Mouse (Mus musculus) cerebellum, adult 8-10 months (tissue): ENCODE results near the gene Igf2bp1.

Source experiments
- DNase-seq: peaks from one replicate; pipeline ENCODE4 v3.0.0; 2022

The Igf2bp1 gene

DNA sequence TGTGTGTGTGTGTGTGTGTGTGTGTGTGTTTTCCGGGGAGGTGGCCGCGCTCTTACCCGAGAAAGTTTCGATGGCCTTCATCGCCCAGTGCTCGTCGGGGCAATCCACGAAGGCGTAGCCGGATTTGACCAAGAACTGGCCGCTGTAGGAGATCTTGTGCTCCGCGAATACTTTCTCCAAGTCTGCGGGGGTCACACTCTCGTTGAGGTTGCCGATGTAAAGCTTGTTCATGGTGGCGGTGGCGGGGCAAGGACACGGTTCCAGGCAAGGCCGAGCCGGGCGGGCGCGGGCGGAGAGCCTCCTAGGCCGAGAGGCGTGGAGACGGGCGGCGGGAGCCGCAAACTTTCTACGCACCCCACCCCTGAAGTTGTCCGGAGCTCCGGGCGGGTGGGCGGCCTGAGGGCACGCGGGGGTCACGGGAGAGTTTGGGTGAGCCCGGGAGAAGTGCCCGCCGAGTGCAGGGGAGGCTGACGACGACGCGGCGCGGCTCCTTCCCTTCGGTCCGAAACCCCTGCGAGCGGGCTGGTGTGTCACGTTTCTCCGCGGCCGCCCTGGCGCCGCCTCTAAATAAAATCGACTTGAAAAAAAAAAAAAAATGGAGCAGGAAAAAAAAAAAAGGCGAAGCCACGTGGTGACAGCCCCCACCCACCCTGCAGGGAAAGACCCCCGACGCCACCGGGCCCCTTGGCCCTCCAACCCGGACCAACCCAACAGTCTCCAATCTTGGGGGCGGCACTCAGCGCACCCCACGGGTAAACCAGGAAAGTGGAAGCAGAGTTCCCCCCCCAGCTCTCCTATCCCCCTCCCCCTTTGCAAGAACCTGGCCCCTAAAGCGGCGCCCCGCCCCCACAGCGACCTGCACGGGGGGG lies at the start of gene Igf2bp1:
Igf2bp1 (minus strand) TSS at position 538 of the 869 bp plus-strand sequence.
- no peak for DNase-seq

DNA sequence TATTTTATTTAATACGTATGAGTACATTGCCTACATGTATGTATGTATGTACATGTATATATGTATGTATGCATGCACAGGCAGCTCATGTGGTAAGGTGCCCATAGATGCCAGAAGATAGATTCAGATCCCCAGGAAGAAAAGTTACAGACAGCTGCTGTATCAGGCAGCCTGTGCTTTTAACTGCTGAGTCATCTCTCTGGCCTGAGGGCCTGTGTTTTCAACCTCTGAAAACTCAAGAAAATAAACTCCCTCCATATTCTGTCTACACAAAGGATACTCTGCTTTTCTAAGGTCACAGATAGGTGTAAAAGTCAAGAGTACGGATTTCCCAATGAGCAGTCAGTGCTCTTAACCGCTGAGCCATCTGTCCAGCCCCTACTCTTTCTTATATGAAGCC lies 45.1 kb upstream of the Igf2bp1 start:
- no peak for DNase-seq

DNA sequence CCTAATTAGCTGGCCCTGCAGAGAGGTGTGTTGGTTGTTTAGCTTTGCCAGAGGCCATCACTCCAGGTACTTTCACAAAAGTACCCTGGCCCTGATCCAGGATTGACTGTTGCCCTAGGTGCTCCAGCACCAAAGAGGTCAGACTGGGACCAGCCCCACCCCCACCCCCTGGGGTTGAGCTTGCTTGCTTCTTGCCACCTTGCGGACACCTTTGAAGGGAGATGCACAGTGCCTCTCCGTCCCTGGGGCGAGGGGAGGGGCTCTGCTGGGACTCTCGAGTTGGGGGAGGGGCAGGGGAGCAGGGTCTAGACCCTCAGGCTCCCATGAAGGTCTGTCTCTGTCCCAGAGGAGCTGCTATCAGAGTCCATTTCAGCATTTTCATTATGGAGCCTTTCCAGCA lies 44.2 kb upstream of the Igf2bp1 start:
- DNase-seq = no peak

DNA sequence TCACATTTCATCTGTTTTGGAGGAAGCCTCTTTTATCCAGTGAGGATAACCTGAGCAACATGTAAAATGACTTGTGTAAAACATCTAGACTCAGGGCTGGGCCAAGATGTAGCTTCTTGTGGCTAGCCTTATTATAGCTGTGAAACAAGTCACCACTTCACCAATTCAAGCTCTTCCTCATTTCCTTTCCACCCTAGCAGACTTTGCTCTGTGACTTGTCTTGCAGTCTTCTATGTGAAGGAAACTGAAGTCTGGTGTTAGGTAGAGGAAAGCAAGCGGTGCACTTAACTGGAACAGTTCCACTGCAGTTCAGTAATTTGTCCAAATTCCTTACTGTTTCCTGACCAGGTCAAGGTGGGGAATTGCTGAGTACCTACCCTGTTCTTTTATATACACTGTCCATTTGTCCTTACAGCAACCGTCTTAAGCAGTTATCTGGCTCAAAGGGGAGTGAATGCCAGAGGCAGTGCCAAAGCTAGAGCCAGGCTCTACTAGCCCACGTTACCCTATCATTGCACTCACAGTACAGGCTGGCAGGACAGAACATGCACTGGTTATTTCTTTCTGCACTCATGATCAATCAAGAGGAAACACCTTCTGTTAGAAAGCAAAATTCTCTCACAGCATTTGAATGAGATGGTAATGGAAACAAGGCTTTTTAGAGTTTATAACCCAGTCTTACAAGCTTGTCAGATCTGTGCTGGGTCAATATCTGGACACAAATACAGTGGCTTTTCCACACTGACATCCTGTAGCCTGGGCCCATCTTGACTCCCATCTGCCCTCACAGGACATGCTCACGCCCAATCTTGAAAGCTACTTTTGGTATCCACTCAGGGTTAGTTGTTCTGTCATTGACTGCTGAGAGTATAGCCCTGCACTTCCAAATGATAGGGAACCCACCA lies 42.0 kb upstream of the Igf2bp1 start:
- DNase-seq = no peak

DNA sequence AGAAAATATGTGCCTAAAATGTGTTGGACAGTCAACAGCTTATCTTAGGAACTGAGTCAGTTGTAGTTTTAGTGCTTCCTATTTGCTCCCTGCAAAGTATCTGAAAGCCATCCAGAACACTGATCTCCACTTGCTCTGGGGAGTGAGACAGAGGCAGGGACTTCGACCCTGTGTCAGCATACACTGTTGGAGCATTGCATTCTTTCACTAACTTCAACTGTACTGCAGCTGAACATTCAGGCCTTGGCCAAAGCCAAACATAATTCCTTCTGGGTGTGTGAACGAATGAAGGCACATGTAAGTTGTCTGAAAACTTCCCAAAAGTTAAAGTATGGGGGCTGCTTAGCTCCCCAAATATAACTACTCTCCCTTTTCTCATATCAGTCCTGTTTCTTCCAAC lies 41.1 kb upstream of the Igf2bp1 start:
- no peak for DNase-seq

DNA sequence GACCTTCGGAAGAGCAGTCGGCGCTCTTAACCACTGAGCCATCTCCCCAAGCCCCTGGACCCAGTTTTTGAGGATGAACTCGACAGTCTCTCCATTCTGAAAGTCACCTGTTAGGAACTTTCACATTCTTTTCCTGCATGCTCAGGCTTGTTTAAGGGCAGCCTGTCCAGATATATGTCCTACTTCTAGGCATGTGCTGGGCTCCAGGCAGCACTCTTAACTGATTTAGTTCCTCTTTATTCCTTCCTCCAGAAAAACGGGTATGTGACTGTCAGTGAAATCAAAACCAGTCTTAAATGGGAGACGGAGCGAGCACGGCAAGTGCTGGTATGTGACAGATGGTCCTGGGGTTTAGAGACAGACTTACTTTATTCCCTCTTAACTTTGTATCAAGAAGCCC lies 40.3 kb upstream of the Igf2bp1 start:
- no peak for DNase-seq

DNA sequence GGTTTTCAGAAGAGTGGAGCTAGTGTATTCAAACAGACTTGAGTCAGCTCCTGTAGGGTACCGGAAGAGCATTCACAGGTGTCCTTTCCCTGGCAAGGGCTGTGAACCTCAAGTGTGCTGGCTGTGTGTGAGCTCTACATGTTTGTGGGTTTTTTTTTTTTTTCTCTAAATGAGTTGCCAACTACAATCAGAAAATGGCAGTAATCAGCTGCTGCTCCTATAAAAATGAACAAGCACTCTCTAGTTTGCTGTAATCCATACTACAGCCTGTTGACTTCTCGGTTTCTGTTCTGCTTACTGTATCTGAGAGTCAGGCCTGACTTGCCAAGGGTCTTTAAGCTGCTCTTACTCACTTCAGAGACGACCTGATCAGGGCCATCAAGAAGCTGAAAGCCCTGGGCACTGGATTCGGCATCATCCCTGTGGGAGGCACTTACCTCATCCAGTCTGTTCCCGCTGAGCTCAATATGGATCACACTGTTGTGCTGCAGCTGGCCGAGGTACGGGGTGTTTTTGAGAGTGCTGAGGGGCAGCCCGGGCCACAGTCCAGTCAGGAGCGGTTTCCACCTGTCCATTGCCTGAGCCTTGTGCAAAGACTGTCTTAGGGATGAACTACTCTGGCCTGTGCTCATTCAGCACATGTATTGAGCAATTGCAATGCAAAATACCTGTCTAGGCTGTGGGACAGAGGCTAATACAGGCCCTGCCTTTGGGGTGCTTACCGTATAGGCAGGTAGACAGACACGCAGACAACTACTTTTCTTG lies 39.2 kb upstream of the Igf2bp1 start:
- DNase-seq = no peak

DNA sequence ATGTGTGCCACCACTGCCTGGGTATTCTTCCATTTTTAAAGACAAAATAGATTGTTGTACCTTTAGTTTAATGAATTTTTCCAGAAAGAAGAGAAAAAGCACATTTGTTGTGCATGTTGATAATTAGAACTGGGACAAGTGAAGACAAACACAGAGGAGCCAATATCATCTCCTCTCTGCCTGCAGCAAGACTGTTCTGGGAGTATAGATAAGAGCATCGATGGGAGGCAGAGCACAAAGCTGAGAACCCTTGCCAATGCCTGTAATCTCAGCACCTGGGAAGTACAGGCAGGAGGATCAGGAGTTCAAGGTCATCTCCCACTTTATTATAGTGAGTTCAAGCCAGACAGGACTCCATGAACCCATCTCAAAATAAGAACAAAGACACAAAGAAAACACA lies 32.8 kb upstream of the Igf2bp1 start:
- DNase-seq = no peak

DNA sequence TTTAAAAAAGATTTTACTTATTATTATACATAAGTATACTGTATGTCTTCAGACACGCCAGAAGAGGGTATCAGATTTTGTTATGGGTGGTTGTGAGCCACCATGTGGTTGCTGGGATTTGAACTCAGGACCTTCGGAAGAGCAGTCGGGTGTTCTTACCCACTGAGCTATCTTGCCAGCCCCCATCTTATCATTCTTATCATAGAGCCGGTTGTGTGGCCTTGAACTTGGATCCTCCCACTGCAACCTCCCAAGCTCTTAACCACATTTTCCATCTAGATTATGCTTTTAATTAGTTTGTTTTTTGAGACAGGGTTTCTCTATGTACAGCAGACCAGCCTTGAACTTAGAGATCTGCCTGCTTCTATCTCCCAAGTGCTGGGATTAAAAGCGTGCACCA lies 31.8 kb upstream of the Igf2bp1 start:
- DNase-seq = no peak

DNA sequence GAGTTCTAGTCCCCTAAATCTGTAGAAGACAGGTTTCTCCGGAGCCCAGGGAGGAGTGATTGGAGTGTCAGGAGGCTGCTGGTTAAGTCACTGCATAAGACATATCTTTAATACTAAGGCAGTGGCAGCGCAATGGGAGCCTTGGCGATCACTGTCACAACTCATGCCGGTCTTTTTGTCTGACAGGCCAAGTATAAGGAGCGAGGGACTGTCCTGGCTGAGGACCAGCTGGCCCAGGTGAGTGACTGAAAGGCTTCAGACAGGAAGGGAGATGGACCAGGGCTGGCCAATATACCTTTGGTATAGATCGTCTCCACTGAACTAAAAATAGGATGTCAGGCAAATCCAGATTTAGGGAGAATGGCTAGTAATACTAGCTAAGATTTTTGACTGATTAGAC lies 29.4 kb upstream of the Igf2bp1 start:
- DNase-seq = no peak

DNA sequence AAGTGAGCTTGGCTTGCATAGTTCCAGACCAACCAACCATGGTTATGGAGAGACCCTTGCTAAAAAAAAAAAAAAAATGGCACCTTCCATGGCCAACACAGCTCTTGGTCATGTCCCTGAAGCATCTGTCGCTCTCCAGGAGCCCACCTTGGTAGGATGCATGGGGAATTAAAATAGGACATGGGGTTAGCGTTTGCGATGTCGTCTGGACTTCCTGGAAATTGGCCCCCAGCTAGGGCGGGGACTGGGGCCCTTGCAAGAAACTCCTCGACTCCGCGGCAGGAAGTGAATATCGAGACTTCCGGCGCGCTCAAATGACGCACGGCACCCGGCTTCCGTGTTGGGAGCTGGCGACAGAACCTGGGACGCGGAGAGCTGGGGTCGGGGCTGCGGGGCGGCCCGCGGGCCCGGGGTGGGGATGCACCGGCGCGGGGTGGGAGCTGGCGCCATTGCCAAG lies 28.9 kb upstream of the Igf2bp1 start, which contains the start of gene Snf8:
Snf8 (plus strand) TSS at position 290 of the 457 bp plus-strand sequence.
- peak; percentile 92 for DNase-seq

DNA sequence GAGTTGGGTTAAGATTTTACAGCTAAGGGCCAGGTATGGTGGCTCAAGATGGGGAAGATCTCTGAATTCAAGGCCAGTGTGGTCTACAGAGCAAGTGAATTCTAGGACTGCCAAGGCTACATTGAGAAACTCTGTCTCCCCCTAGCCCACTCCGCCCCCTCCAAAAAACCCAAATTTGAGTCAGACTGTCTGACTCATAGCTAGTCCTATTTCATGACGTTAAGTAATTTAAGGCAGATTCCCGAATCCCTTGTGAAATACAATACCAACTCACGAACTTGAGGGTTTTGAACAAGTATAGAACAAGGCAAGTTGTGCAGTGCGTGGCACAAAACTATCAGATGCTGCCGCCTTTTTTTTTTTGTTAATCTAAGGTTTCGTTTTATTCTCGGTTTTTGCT lies 28.4 kb upstream of the Igf2bp1 start:
- no peak for DNase-seq

DNA sequence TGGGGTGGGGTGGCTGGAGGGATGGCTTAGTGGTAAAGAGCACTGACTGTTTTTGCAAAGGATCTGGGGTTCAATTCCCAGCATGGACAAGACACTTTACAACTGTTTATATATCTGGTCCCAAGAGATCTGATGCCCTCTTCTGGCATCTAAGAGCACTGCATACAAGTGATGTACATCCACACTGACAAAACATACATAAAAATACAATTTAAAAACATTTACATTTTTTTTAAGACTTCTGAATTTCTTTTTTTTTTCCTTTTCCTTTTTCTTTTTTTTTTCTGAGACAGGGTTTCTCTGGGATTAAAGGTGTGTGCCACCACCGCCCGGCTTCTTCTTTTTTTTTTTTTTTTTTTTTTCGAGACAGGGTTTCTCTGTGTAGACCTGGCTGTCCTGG lies 27.5 kb upstream of the Igf2bp1 start:
- no peak for DNase-seq

DNA sequence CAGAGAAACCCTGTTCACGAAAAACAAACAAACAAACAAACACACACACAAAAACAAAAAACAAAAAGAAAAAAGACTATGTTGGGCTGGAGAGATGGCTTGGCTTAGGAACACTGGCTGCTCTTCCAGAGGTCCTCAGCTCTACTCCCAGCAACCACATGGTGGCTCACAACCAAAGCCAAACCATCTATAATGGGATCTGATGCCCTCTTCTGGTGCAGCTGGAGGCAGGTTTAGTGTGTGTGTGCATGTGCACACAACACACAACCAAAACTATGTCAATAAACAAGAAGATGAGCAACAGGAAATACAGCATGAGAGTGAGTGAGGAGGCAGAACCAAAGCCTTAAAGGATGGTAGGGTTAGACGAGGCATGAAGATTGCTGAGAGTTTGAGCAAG lies 26.0 kb upstream of the Igf2bp1 start:
- no peak for DNase-seq

DNA sequence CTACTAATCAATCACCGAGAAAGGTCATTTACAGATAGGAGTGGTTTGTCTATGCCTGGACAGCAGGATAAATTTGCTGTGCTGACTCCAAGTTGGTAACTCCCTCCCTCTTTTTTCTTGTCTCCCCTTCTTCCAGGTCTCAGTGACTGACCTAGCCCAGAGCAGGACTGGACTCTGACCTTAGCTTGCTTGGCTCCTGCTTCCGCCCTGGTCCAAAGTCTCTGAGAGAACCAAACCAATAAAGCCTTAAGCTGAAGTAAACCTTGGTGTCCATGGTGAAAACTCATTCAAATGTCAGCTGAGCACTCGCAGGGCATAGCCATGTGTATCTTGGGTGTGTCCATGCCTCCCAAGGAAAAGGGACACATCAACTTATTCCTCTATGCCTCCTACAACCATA lies 24.8 kb upstream of the Igf2bp1 start:
- no peak for DNase-seq

DNA sequence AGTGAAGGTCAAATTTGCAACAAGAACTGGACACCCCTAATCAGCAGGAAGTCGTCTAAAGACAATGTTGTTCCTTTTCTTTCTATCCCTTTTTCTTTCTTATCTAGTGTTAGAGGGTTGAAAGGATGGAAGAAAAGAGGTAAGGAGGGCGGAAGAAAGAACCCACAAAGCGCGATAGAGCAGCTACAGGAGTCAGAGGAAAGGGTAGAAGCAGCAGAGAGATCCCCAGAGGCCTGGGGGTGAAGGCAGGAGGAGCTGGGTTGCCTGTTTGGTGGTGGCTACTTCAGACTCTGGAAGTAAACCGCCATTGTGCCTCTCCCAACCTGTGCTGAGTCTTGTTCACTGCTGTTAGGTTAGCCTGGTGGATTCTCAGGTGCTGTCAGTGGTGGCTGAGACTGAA lies 22.4 kb upstream of the Igf2bp1 start:
- DNase-seq = no peak

DNA sequence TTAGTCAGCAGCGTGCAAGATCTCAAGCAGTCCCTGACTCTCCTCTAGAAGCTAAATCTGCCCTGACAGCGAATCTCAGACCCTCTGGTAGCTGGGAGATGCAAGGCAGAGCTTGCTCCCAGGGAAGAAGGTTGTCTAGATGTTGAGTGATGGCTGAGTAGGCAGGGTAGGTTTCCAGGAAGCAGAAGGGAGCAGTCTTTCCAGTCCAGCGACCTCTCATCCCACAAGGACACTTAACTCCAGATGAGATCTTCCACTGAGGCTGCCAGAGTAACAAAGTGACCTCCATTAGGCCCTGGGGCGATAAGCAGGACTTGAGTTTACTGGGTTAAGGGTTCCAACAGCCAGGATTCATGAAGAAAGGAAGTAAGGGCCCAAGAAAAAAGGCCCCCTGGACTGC lies 14.9 kb upstream of the Igf2bp1 start:
- no peak for DNase-seq

DNA sequence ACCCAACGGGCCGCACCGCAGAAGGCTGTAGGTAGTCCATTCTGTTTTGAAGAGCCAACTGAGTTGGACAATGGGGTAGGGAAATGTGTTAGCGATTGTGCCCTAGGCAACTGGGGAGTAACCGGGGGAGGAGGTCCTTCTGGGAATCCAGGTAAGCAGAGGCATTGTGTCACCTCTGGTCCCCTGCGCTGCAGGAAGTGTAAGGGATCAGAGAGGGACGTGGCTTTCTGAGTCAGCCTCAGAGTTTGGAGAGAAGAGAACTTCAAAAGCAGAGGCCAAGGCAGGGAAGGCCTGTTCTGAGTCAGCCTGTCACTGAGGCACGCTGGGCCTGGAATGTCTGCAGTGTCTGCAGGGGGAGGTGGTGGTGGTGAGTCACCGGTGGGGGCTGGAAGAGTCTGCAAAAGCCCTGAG lies 12.2 kb upstream of the Igf2bp1 start:
- DNase-seq = no peak

DNA sequence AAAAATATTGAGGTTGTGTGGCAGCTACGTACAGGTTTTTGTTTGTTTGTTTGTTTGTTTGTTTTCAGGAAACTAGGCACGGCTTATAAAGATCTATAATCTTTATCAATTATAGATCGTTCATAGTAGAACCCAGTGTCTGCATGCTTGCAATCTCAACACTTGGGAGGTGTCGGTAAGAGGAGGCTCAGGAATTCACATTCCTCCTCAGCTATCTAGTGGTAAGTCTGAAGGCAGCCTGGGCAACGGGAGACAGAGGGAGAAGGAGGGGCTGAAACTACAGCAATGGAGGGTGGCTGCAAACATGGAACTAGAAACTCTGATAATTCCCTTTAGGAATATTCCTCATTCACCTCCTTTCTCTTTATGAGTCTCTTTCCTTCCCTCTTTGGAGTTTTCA lies 9.7 kb upstream of the Igf2bp1 start:
- DNase-seq = no peak

DNA sequence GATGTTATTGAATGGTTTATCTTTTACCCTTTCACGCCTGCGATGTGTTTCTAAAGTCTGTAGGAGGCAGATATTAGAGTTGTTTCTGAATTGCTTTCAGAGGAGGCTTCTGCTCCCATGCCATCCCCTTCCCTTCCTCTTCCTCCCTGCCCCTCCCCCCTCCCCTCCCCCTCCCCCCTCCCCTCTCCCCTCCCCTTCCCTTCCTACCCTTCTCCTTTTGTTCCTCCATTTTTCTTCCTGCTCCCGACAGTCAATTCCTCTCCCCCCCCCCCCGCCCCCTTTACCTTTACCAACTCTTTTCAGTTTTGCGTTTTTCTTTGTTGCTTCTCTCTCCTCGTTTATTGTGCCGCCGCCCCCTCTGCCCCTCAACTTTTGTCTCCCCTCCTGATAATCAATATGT lies 6.2 kb upstream of the Igf2bp1 start:
- no peak for DNase-seq

DNA sequence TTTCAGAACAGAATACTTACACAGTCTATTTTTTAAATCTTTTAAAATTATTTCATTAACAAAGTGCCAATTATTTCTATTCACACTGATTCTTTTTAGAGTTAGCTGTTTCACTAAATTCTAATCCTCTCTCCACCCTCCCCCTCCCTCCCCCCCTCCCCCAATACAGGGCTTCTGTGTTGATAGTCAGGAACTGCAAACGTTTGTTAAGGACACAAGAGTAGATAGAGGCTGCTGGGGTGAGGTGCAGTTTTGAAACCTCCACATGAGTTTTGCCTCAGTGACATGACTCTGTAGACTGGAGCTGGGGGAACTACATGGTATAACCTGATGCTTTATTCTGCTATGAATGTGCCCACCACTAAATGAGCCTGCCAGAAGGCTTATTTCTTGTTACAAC lies 3.1 kb upstream of the Igf2bp1 start:
- DNase-seq = no peak

DNA sequence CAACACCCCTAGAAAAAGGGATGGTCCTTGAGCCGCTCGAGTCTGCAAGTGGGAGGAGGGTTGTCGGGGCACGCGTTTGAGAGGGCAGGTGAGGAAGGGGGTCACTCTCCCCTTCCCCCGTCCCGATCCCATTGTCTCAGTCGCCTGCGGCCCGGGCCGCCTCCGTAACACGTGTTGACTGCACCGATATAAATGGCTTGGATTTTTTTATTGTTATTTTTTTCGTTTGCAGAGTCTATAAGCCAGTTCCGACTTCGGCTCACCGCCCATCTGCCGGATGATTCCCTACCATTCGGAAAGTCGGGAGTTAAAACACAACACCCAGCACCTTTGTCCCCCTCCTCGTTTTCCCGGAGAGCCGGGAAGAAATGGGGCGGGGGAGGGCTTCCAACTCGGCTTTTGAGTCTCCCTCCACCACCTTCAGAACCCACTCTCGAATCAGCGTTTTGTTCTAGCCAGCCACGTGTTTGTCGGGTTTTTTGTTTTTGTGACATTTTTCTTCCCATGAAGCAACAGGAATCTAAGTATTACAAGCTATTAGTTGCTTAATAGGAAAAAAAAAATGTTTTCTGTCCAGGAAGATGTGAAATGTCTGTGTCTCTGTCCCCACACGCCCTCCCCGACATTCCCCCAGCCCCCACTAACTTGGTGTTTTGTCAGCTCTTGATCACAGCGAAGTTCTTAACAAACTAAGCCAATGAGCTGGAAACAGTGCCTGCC lies 1.9 kb upstream of the Igf2bp1 start:
- peak; percentile 7 for DNase-seq
